Mouse (Mus musculus) cerebellum, adult 9-10 months (tissue): ENCODE results near the gene Tmem88.
"Not testable (repeated sequence)": the region's sequence is repeated elsewhere in the genome, so short reads cannot be mapped to it uniquely, and the experiment has no call there.

Experiments
- DNase-seq: peaks from one replicate; pipeline ENCODE4 v3.0.0; 2022

The Tmem88 gene

DNA sequence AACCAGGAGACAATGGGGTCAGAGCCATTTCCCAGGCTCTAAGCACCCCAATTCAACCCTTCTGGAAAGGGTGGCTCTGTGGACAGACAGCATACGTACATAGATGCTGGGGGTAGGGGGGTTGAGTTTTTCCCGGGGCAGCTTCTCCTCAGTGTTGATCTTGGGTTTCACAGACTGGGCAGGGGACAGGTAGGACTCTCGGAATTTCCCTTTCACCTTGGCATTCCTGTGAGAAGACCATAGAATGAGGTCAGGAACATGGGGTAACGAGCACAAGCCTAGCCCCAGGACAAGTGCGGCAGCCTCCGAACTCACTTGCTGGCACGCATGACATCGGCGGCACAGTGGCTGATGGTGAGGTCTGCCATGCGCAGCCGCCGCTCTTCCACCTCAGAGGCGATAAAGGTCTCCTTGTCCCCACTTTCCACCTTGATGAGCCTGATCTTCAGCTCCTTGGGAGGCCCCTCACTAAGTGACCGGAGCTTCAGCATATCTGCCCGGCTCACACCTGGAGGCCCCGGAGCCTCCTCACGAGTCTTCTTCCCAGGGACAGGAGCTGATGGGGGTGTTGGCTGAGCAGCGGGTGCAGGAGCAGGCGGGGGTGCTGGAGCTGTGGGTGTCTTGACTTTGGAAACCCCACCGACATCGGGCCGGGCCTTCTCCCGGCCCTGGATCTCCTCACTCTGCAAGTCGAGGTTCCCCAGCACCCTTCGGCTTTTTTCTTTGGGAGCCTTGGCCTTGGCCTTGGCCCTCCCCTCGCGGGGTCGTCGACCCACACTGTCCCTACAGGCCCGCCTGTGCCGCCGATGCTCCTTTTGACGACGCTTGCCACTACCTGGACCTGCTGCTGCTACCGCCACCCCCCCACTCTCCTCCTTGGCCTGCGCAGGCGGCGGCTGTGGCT lies 5.9 kb upstream of the Tmem88 start:
- DNase-seq: peak; percentile 50

DNA sequence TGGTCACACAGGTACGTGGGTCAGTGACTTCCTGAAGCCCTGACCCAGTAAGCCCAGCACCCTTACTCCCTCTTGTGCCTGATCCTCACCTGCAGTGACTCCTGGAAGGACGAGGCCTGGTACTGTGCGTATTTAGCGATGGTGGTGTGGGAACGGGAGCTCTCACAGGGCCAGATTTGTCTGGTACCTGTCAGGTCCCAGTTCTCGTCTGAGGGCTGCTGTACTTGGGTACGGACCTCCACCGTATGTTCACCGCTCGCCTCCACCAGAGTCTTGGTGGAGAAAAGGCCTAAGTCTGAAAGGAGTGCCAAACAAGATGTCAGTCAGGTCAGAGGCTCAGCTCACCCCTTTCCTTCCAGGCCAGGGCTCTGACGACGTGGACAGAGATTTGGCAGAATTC lies 4.0 kb upstream of the Tmem88 start:
- DNase-seq: no peak

DNA sequence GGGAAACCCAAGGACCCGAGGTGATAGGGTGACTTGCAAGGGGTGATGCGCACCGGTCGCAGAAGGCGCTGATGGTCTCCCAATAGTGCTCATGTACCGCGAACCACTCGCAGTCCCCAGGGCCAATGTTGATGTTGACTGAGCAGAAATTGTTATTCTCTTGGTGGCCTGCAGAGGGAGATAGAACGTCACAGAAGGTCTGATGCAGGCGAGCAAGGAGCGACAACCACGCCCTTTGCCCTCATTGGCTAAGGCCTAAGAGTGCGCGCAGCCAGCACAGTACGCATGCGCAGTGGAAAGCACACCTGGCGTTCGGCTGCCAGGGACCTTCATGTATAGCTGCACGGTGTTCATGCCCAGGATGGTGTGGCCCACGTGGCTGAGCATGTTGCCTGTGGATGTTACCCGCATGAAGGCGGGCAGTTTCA lies 3.2 kb upstream of the Tmem88 start:
- DNase-seq: peak; percentile 97

DNA sequence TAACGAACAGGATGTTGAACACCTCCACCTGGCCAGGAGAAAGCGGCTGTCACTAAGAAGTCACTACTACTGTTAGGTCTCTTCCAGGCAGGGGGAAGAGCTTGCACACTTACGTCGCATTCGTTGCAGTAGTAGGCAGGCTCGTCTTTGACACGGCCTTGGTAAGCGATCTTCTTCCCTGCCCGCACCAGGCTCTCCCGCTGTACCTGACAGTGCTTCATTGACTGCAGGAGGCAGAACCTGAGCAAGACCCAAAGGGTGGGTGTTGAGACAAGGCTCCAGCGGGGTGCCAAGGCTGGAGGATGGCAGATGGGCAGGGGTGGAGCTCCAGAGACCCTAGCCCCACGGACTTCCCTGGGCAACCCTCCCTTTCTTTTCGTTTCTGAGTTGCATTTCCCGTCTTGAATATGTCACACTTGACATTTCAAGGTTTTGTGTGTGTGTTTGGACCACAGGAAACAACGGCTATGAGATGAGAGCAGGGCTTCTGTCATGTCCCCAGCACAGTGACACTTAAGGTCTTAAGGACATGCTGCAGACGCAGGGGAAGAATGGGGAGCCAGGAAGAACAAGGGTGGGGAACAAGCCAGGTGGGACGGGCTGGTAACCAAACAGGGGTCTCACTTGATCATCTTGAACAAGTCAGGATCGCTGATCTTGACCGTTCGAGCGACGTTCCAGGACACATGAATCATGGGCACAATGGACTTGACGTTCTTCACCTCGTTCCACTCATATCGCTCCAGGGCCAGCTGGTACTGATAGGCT lies 2.2 kb upstream of the Tmem88 start:
- DNase-seq: peak; percentile 58

DNA sequence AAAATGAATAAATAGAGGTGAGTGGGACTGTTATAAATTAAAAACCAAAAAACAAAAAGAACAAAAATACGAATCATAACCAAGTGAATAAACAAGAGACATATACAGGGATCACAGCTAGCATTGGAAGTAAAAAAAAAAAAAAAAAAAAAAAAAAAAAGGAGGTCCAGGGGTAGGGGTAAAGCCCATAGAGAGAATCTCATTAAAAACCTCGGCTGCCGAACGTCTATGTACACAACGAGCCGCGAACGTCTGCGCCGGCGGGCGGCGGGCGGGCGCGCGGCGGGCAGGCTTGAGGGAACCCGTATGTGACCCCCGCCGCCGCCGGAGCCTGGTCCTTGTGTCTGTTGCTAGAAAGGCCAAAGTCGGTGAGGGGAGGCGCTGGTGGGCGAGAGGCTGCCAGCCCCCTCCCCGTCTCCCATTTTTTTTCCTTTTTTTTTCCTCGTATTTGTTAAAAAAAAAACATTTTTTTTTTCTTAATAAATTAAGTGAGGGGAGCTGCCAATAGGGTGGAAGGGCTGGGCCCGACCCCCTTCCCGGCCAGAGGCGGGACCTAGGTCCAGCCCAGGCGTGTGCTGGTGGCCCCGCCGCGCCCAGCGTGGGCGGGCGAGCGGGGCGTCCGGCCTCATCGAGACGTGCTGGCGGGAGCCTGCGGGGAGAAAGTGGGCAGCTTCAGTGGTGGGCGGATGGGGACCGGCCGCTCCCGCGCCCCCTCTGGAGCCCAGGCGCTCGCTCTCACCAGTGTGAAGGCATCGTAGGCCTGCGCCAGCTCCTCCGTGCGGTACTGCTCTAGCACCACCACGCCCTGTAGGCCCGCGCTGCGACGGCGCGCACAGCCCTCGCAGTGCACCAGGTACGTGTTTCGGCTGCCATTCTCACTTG lies 1.4 kb upstream of the Tmem88 start:
- peak; percentile 59 for DNase-seq

DNA sequence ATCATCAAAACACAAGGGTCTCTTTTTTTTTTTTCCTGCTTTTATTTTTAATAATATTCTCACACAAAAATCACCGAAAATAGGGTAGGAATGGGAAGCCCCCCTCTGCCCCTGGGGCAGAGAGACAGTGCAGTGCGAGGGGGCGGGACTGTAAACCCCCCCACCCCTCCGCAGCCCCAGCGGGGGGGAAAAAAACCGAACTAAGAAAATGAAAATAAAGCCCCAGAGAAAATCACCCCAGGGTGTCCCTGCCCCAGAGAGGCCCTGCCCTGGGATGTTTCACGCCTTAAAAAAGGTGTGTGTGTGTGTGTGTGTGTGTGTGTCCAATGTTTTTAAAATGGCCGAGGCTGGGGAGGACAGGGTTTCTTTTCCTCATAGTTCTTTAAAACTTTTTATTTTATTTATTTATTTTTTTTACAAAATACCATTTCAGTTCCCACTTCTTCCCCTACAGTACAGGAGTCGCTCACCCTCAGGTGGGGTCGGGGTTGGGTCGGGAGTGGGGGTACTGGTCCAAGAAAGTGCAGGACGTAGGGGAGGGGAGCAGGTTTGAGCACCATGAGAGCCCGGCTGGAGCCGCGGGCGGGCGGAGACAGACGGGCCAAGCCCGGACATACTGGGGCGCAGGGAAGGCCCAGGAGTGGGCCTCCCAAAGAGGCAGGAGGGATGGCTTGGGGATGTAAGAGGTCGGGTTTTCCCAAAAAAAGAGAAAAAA lies 609 bp upstream of the Tmem88 start:
- peak; percentile 62 for DNase-seq

DNA sequence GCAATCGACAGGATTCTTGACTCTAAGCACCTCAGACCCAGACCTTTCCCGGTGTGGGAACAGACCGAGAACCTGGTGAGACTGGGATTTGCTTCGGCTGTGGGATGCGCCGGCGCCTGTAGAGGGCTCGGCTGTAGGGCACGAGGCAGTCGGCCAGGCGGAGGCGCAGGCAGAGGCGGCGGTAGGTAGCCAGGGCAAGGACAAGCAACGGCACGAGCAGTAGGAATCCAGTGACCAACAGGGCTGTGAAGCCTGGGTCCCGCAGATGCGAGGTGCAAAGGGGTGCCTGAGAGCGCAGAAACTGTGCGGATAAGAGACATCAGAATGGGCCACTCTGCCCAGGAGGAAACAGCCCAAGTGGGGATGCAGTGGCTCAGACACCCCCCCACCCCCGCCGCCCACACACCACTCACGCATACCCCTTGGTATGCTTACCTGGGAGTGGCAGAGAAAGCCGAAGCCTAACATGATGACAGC lies 415 bp downstream of the Tmem88 start:
- DNase-seq: peak; percentile 69

DNA sequence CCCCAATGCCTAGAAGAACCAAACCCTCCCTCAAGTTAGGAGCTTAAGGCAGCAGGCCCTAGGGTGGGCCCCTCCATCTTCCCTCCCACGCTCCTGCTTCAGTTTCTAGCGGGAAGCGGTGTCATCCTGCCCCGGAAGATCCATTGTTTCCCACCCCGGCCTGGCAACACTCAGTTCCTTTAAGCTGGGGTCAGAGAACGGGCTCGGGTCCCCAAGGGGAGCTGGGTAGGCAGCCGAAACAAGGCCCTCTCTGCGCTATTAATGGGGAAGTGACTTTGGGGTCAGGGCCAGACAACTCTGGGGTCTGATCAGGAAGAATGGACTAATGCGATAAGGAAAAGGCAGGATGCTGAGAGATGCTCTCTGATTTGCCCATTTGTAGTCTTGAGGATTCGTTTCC lies 1.3 kb downstream of the Tmem88 start:
- peak; percentile 68 for DNase-seq

DNA sequence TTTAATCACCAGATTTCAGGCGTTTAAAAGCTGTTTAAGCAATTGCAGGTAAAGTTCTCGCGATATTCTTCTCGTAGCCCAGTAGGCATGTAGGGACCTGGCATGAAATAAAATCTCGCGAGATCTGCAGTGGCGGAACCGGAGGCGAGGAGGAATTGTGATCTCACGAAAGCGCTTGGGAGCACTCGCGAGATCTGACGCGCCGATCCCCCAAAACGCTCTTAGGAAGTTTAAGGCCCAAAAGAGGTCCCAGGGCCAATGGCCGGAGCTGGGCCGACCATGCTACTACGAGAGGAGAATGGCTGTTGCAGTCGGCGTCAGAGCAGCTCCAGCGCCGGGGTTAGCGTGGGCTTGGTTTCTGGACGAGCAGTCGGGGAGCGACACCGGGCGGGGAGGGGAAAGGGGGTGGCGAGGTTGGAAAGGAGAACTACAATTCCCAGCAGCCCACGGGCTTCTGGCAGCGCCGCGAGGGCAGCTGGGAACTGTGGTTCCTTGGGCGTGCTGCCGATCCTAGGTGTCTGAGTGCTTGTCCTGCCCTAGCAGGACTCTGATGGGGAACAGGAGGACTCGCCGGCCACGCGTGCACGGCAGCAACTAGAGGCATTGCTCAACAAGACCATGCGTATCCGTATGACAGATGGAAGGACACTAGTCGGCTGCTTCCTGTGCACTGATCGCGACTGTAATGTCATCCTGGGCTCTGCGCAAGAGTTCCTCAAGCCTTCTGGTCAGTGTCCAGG lies 2.2 kb downstream of the Tmem88 start:
- peak; percentile 99 for DNase-seq

DNA sequence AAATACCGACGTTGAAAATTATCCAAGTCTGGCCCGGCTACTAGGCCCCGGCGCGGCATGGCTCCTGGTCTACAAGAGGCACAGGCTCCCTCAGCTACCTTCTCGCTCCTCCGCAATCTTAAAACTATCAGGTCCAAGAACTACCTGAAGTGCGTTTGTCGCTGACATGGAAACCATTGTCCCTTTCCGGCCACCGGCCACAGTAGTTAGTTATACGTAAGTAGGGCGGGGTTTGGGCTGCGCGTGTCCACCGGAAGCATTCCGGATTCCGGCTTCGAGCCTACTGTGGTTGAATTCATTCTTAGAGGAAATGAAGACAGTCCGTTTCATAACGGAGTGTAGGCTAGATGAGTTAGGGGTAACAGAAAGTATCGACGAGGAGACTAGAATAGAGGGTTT lies 2.8 kb downstream of the Tmem88 start, which contains the start of the genes Naa38 and Cyb5d1:
Gene Naa38 (plus strand): TSS at position 253 of the 399 bp plus-strand sequence.
Gene Cyb5d1 (minus strand): TSS at position 397 of the 399 bp plus-strand sequence.
- DNase-seq: peak; percentile 96

DNA sequence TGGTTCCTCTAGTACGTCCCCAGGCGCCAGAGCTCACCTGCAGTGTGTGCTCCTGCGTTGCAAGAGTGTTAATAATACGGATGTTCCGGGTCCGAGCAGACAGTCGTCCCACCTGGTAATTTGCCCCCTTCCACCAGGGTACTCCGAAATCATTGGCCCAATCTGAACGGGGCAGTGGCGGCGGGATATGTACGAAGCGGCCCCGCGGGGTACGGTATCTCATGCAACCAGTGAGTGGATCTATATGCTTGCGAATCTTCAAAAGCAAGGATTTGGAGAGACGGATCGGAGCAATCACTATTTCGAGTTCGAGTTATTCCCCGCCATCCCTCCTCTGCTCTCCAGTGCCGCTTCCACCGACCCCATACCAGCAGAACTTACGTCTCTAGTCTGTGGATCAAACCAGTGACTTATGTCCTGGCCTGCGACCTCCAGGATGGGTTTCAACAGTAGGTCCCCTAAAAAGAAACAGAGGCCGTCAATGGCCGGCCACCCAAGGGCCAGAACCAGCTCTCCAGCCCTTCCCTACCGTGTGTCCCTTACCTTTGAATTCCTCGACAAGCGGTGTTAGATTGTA lies 3.4 kb downstream of the Tmem88 start:
- not testable (repeated sequence) for DNase-seq

DNA sequence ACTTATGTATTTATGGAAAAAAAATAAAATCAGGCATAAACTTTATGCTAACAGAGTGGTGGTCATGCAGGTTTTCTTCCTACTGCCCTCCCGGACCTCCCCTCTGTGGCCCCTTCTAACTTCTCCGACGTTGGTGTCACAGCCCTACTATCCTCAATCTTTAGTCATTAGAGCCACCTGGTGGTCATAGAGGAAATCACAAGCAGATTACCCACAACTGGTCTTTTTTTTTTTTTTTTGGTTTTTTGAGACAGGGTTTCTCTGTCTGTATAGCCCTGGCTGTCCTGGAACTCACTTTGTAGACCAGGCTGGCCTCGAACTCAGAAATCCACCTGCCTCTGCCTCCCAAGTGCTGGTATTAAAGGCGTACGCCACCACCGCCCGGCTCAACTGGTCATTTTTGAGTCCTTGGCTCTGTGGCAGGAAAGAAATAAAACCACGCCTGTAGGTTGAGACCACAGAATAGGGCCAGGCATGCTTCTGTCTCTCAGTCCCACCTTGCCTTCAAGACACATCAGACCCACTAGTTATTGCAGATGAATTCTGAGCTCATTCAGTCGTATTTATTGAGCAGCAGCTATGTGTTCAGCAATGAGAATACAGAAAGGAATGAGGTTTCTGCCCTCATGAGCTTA lies 7.5 kb downstream of the Tmem88 start:
- DNase-seq: peak; percentile 89

DNA sequence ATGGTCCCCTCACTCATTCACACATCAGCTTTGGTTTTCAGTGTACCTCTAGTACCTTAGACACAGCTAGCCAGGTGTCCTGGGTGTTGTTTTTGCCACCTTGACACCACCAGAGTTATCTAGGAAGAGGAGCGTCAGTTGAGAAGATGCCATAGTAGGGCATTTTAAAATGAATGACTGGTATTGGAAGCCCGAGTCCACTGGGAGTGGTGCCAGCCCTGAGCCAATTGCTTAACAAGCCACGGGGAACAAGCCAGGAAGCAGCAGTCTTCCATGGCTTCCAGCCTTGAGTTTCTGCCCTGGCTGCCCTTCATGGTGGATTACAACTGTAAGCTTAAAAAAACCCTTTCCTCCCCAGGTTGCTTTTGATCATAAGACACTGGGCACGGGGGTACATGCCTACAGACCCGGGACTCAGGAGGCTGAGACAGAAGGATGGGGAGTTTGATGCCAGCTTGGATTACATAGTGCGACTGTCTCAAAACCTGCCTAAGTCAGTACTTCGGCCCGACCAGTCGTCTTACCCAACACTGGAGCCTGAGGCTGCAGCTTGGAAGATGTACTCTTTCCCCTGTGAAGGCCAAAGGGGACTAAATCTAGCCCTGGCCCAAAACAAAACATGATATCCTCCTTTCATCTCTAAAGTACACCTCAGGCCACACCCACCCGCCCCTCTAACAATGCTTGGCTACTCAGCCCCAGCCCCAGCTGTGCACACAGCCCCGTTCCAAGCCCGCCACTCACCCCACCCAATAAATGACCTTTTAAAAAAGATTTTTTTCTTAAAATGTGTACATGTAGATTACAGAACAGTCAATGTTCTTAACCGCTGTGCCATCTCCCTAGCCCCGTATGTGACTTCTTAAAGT lies 8.3 kb downstream of the Tmem88 start:
- peak; percentile 61 for DNase-seq

DNA sequence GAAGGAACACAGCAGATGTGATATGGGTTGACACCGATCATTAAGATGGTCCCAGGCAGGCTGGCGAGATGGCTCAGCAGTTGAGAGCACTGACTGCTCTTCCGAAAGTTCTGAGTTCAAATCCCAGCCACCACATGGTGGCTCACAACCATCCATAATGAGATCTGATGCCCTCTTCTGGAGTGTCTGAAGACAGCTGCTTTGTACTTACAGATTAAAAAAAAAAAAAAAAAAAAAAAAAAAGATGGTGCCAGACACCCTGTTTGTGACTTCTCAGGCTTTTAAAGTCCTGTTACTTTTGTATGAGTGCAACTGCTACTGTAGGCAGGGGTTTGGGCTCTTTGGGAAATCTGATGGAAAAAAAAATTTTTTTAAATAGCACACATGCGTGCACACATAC lies 9.4 kb downstream of the Tmem88 start:
- DNase-seq: no peak

DNA sequence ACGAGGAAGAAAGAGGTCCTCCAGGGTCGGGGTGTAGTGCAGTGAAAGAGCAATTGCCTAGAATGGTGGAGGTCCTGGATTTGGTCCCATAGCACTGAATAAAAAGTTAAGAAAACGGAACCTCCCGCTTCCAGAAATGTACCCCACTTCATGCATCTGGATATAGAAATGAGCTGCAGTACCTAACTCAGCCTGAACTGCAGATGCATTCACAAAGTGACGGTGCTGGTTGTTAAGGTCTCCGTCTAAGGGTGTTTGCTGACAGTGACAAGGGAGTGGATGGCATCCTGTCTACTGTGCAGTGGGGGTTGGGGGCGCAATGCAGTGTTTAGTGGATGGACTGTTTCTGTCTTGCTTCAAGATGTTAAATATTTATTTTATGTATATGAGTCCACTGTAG lies 11.3 kb downstream of the Tmem88 start:
- DNase-seq: no peak

DNA sequence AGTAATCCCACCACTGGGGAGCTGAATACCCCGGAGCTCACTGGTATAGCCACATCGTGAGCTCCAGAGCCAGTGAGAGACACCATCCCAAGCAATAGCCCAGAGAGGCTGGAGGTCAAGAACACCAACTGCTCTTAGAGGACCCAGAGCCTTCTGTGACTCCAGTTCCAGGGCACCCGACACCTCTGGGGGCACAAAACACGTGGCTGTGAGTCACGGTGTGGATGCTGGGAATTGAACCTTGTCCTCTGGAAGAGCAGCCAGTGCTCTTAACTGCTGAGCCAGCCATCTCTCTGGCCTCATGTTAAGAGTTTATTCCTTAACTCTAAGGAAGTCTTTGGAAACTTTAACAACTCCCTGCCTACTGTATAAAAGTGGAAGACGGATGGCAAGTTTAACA lies 13.1 kb downstream of the Tmem88 start:
- DNase-seq: no peak

DNA sequence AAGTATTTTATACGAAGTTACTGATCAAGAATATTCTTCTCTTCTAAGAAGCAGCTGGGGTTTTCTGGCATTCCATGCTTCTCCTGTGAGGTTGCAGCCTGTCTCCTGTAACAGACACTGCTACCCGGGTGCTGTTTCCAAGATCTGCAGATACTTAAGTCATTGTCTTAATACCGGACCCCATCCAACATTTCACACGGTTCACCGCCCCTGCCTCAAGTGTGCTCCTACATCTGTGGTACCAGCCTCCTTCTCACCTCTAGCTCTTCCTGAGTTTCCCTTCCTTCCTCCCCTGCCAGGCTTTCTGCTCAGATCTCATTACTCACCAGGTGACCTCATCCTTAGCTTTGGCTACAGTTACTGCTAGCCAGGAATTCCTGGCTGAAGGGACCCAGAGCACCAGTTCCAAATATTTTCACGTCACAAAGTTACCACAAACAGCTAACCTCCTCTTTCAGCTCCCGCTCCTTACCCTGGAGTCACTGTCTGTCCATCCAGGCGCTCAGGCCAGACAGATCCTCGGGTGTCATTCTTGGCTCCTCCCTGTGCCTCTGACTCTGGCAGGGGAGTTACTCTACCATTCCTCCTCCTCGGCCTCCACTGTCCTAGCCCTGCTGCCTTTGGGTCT lies 15.4 kb downstream of the Tmem88 start:
- no peak for DNase-seq

DNA sequence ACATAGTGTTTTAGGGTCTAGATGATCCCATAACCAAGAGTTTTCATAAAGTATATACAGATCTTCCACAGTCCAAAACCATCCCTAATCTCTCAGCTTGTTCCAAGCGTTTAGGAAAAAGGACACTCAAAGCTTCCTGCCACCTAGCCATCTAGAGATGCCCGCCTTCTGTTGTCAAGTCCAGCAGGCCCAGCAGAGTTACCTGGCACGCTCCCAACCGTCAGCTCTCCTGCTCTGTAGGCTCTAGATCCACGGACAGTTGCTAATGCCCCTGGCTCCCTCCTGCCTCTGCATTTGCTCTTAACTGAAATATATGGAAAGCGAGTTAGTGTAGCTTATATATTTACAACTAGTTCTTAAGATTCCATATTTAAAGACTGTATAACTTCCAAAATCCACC lies 16.7 kb downstream of the Tmem88 start:
- no peak for DNase-seq

DNA sequence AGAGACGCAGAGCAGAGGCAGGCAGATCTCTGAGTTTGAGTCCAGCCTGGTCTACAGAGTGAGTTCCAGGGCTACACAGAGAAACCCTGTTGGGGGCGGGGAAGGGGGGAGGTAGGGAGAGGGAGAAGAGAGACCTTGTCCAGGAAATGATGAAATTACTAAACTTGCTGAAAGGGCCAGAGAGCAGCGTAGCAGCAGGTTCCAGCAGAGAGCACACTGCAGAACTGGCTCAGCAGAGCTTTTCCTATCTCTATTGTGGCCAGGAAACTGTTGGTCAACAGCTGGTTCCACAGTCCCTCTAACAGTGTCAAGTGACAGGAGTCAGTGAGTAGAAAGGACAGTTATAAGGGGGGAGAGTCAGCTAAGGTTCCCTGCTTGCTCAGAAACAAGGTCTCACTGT lies 18.4 kb downstream of the Tmem88 start:
- DNase-seq: no peak
